Mouse (Mus musculus): ENCODE data around the gene Odf3b. TPM values are rescaled to one million over a fixed set of nuclear protein-coding genes. Genes with fewer than 3 reads are reported as not detected.

The Odf3b gene
- total RNA-seq, 2 experiments from 2014 or later: 0.44 to 0.71 TPM

DNA sequence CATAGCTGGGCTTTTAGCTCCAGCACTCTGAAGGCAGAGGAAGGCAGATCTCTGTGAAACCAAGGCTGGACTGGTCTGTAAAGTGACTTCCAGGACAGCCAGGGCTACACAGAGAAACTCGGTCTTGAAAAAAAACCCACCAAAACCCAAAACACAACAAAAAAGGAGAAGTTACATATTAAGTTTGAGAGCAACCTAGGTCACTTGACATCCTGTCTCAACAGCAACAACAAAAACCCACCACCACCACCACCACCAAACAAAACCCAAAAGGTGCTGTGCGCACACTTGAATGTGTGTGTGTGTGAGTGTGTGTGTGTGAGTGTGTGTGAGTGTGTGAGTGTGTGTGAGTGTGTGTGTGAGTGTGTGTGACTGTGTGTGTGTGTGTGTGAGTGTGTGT lies 39.4 kb downstream of the Odf3b start:
- no peak for DNase-seq (ENCODE audit: low spot score in 2 of 2)

DNA sequence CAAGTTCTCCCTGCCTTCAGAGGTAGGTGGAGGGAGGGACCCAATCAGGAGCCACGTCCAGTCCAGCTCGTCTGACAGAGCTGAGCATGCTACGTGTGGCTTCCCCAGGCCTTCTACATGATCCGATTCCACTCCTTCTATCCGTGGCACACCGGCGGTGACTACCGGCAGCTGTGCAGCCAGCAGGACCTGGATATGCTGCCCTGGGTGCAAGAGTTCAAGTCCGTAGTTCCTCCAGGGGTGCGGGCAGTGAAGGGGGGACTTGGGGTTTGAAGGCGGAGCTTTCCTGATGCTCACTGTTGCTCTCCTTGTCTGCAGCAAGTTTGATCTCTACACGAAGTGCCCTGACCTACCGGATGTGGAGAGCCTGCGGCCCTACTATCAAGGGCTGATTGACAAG lies 42.7 kb downstream of the Odf3b start:
- DNase-seq (ENCODE audit: low spot score in 2 of 2): no peak

DNA sequence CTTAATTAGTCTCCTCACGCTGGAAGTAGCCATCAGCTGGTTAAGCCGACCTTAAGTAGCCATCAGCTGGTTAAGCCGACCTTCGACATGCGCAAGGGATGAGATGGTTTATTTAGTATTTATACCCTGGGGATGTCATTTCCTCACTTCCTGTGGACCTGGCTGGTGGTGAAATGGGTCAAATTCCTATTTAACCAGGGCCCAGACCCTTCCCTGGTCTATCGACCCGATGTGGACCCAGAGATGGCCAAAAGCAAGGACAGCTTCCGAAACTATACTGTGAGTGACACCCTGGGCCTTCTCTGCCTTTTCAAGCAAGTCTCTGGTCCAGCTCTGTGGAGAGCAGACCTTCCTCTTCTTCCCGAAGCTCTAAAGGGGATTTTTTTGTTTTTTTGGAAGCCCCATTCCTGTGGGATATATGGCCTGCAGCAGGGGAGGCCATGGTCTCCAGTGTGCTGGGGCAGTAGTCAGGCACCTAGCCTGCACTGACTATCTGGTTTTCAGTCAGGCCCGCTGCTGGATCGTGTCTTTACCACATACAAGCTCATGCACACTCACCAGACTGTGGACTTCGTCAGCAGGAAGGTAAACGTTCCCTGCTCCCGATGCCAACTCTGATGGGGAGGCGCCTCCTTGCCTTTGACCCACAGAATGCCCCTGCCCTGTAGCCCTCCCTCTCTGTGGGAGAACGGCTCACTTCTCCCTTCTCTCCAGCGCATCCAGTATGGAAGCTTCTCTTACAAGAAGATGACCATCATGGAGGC lies 44.1 kb downstream of the Odf3b start:
- DNase-seq (ENCODE audit: low spot score in 2 of 2): no peak

DNA sequence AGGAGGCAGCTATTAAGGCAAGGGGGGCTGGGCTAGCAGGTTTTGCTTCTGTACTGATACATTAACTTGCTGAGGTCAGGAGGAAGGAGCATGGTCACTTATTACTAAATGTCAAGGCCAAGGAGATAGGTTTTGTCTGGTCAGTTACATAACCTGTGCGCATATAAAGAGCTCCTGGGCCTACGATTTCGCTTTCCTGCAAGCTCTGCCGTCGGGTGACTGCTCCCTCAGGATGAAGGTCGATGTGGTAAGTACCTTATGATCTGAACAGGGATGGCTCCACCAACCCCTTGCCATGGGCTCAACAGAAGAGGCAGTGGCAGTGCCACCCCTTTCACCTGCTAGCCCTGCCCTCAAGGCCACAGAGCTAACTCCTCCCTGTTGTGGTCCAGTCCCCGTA lies 44.8 kb downstream of the Odf3b start, which contains the start of gene Miox:
Miox (plus strand) TSS at position 128 of the 400 bp plus-strand sequence.
- DNase-seq (ENCODE audit: low spot score in 2 of 2): no peak

Other genes starting within 250 kb of the Odf3b start
- 10 to 100 TPM; 54.4 to 57.3 TPM for gene Mapk12, start 238.6 kb downstream of the Odf3b start, total RNA-seq (2021)
- 1 to 10 TPM; 3.4 to 4.1 TPM for gene Mapk11, start 229.7 kb downstream of the Odf3b start, total RNA-seq (2021)
- gene Plxnb2, start 198.5 kb downstream of the Odf3b start, total RNA-seq (2021): 10 to 100 TPM; 81.0 to 84.7 TPM
- gene Dennd6b, start 182.8 kb downstream of the Odf3b start, total RNA-seq (2021): 1 to 10 TPM; 7.9 to 9.0 TPM
- 10 to 100 TPM; 64.2 to 70.0 TPM for gene Ppp6r2, start 167.7 kb downstream of the Odf3b start, total RNA-seq (2021)
- 10 to 100 TPM; 69.4 to 73.9 TPM for gene Sbf1, start 64.0 kb downstream of the Odf3b start, total RNA-seq (2021)
- gene Adm2, start 56.6 kb downstream of the Odf3b start, total RNA-seq (2021): not detected
- gene Miox, start 44.9 kb downstream of the Odf3b start, total RNA-seq (2021): not detected
- 10 to 100 TPM; 45.7 to 47.7 TPM for gene Lmf2, start 23.6 kb downstream of the Odf3b start, total RNA-seq (2021)
- gene Ncaph2, start 23.6 kb downstream of the Odf3b start, total RNA-seq (2021): 10 to 100 TPM; 83.5 to 87.3 TPM
- 10 to 100 TPM; 11.1 to 12.0 TPM for gene Sco2, start 5.4 kb downstream of the Odf3b start, total RNA-seq (2021)
- gene Tymp, start 2.2 kb downstream of the Odf3b start, total RNA-seq (2021): under 1 TPM; 0.26 to 0.32 TPM
- not detected for gene Klhdc7b, start 5.6 kb upstream of the Odf3b start, total RNA-seq (2021)
- gene Syce3, start 31.2 kb upstream of the Odf3b start, total RNA-seq (2021): not detected
- 100 to 1,000 TPM; 189 to 210 TPM for gene Cpt1b, start 46.6 kb upstream of the Odf3b start, total RNA-seq (2021)
- 1 to 10 TPM in 1 of 2 experiments, under 1 TPM in 1; 0.83 to 1.2 TPM for gene C730034F03Rik, start 50.3 kb upstream of the Odf3b start, total RNA-seq (2021)
- gene Gm44502, start 50.4 kb upstream of the Odf3b start, total RNA-seq (2021): 1 to 10 TPM; 1.7 TPM
- 10 to 100 TPM; 35.8 to 51.0 TPM for gene Chkb, start 50.6 kb upstream of the Odf3b start, total RNA-seq (2021)
- under 1 TPM; 0.31 to 0.32 TPM for gene Mapk8ip2, start 74.6 kb upstream of the Odf3b start, total RNA-seq (2021)
- gene Arsa, start 98.1 kb upstream of the Odf3b start, total RNA-seq (2021): 10 to 100 TPM; 13.6 to 15.2 TPM
- 10 to 100 TPM; 30.4 to 35.7 TPM for gene Shank3, start 120.3 kb upstream of the Odf3b start, total RNA-seq (2021)
- under 1 TPM; 0.49 to 0.54 TPM for gene Acr, start 189.0 kb upstream of the Odf3b start, total RNA-seq (2021)
- gene Rabl2, start 212.6 kb upstream of the Odf3b start, total RNA-seq (2021): 10 to 100 TPM in 1 of 2 experiments, 1 to 10 TPM in 1; 8.1 to 10.2 TPM

Measured in gastrocnemius, postnatal 4 days (tissue).